Comparison of ENCODE assay signal across 7 mouse cellular contexts in genomic region chr5:52112191-52112760, GRCm38 (mm10).
DNase-seq lines count a peak whose midpoint lies in the region; ATAC-seq lines count a peak whose summit lies in the region.

No protein-coding gene starts in this region.

- ATAC-seq in common myeloid progenitor, adult 5-6 weeks (replicated peaks; ENCODE audit: low read depth, poor library complexity, severe bottlenecking), result peak; percentile 53
- no peak for ATAC-seq in hindbrain, embryonic 13.5 days (ENCODE audit: low FRiP score)
- ATAC-seq in midbrain, embryonic 11.5 days (ENCODE audit: low FRiP score), result no peak

- peak overlapping the region; percentile 100 for H3K4me2 ChIP-seq in hindbrain, embryonic 13.5 days
- peak overlapping the region; percentile 99 for H3K4me2 ChIP-seq in midbrain, embryonic 11.5 days

- no peaks in the 10 kb centered on the region for H3K9me3 ChIP-seq in hindbrain, embryonic 13.5 days
- no peaks in the 10 kb centered on the region for H3K9me3 ChIP-seq in midbrain, embryonic 11.5 days (ENCODE audit: control insufficient read depth, low read length)

- no peak overlapping the region for H3K27ac ChIP-seq in hindbrain, embryonic 13.5 days
- H3K27ac ChIP-seq in midbrain, embryonic 11.5 days (ENCODE audit: low read depth, low read length), result no peak overlapping the region

- H3K27me3 ChIP-seq in hindbrain, embryonic 13.5 days, result peaks cover 58% of the 10 kb centered on the region
- H3K27me3 ChIP-seq in midbrain, embryonic 11.5 days (ENCODE audit: control insufficient read depth, insufficient read depth, low read length), result peaks cover 44% of the 10 kb centered on the region

- intact Hi-C loops in left cerebral cortex, postnatal 36 days (cut with DNase I), result loop anchor here (10.0 kb wide), 1 partner anchor 713 kb away; no protein-coding TSS in a partner anchor

- H3K9ac ChIP-seq in hindbrain, embryonic 13.5 days, result peak overlapping the region; percentile 56
- H3K9ac ChIP-seq in midbrain, embryonic 11.5 days (ENCODE audit: low read length), result no peak overlapping the region

- no peaks in the 10 kb centered on the region for H3K36me3 ChIP-seq in hindbrain, embryonic 13.5 days
- H3K36me3 ChIP-seq in midbrain, embryonic 11.5 days (ENCODE audit: control insufficient read depth, insufficient read depth, low read length), result no peaks in the 10 kb centered on the region

- peak; percentile 16 for DNase-seq in ZHBTc4 (ENCODE audit: low read depth, low spot score)
- DNase-seq in midbrain, embryonic 11.5 days (ENCODE audit: low spot score, missing footprints), result peak; percentile 95
- DNase-seq in thymus, postnatal 4 days, result no peak
- DNase-seq in urinary bladder, postnatal 25 days (ENCODE audit: low spot score), result no peak
- DNase-seq in left cerebral cortex, postnatal 36 days (ENCODE audit: low spot score in 2 of 2), result no peak

- WGBS in hindbrain, embryonic 13.5 days, result 5% methylated on average over 16 of the region's 16 CpGs
- WGBS in midbrain, embryonic 11.5 days, result 3% methylated on average over 16 of the region's 16 CpGs

- peaks cover 42% of the 10 kb centered on the region for H3K4me1 ChIP-seq in hindbrain, embryonic 13.5 days (replicated peaks)
- H3K4me1 ChIP-seq in midbrain, embryonic 11.5 days (ENCODE audit: control insufficient read depth, insufficient read depth, low read length), result peaks cover 12% of the 10 kb centered on the region

- peak overlapping the region; percentile 67 for H3K4me3 ChIP-seq in hindbrain, embryonic 13.5 days
- peak overlapping the region; percentile 64 for H3K4me3 ChIP-seq in midbrain, embryonic 11.5 days (ENCODE audit: low read depth, low read length)

Comparison
In these comparisons a context has a peak if more than half of its experiments do, and no peak if none do; other contexts are left out.
1. DNase-seq: peak in ZHBTc4 (single experiment) and midbrain, embryonic 11.5 days (single experiment); none in thymus, postnatal 4 days (single experiment), urinary bladder, postnatal 25 days (single experiment) and left cerebral cortex, postnatal 36 days (0 of 2).